Mouse (Mus musculus) mature B cell (primary cell): Measurements from ENCODE around the gene Lama2.

Experiments
- in situ Hi-C: fragments of 300-500 bp; cut with MboI; formaldehyde crosslinking; loops from 2 replicates; pipeline ENCODE4 v1.14.3; 2019

The Lama2 gene

DNA sequence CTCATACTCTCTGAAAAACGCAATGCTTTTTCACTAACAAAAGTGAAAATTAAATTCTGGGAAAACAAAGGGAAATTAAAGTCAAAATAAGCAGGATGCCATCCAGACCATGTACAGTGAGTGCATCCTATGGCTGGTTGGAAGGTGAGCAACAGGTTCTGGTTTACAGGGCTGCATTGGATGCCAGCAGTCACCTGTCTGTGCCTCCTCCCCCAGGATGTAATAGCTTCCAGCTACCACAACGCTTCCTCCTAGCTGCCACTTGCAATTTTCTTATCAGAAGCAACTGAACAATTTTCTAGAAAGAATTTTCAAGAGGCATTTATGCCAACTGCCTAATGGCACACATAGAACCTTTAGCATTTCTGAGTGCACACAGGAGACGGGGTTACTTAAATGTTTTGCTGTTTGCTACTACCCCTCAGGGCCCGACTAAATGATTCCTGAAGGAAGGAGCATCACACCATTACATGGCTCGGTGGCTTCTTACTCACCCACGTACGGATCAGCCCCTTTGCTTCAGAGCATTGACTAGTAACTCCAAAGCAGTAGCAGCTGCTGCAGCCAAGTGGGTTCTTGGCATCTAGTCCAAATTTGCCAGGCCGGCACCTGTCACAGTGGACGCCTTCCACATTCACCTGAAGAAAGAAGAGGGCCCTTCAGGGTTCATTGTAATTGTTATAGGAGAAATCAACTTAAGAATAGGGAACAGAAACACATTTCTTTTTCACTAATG lies 430.8 kb downstream of the Lama2 start:
- in situ Hi-C loops: no loop called here

GRCm38 (mm10) chr10:27184185-27184584 lies 435.4 kb downstream of the Lama2 start:
- in situ Hi-C loops: no loop called here

DNA sequence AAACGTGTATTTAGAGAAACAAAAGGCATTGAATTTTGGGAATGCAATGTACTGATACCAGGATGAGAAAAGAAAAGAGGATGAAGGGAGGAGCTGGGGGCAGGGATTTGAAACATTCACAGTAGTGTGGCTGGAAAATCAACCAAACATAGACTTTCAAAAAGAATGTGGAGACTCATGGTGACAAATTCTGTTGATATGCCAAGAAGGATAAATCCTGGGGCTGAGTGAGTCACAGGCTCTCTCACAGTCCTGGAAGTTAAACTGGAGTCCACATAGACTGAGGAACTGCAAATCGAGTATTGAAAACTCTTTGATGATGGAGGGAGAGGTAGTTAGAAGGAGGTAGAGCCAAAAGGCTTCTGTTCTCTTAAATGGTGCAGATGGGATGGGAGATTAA lies 445.3 kb downstream of the Lama2 start:
- in situ Hi-C loops: no loop called here

DNA sequence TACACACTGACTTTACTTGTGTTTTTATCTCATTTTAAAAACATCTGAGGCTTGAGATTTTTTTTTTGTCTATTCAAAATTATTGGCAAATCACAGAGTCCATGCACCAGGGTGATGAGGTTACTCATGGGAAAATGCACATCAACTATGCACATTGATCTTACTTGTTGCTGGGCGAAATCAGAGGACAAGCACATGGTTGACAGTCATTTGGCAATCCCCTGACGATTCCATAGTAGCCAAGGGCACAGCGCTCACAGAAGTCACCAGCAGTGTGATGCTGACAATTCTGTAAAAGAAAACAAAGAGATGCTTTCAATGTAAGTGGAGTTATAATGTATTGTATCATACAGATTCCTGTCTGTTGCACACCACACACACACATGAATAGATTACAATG lies 454.8 kb downstream of the Lama2 start:
- in situ Hi-C loops: no loop called here

- in situ Hi-C loops: no loop called here
Measured at GRCm38 (mm10) chr10:27162364-27162763, 457.2 kb downstream of the Lama2 start.

- in situ Hi-C loops: no loop called here
Measured at GRCm38 (mm10) chr10:27150220-27150619, 469.3 kb downstream of the Lama2 start.

DNA sequence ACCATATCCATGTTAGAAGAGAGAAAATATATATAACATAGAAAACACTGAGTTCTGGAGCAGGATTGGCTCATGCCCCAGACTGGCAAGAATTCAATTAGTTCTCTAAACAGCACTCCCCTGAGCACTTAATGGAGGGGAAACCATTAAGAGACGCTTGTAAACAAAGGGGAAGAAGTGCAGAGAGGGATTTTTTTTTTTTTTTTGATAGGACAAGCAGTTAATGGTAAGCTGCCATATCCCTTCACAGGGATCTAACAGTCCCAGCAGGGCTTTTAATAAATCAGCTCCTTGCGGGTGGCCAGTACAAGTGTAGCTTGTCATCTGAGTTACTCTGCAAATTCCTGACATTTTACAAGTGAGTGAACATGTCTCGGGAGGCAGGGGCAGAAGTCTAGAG lies 479.1 kb downstream of the Lama2 start:
- in situ Hi-C loops: no loop called here

DNA sequence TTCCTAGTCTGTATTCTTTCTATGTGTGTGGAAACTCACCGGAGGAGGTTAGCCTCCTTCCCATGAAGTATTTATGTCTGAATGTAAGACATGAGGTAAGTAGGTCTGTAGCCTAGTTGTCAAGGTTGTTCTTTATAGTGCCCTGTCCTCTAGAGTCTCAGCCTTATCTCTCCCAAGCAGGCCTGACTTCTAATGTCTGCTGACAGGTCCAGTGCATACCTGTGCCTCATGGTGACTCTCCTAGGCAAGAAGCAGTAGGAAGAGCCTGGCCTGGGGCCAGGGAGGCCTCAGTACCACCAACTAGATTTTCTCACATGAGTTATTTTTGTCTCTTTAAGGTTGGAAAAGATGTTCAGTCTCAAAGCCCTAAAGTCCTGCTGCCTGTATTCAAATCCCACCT lies 483.8 kb downstream of the Lama2 start:
- in situ Hi-C loops: no loop called here

DNA sequence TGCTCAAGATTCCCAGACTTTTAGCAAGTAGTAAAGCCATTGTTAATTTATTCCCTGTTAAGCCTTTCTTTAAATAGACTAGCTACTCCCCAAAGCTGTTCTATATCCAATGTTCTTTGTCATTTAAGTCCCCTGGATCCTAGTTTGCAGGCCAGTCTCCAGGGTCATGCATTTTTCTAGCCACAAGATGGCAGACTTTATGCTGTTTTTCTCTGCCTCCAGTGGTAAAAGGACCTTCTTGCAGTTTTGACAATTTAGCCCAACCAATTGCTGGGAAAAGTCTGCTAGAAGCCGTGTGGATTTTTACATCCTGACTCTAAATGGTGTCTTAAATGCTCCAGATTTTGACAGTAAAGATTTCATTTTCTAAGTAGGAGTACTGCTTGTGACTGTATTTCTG lies 486.4 kb downstream of the Lama2 start:
- in situ Hi-C loops: no loop called here

- in situ Hi-C loops: no loop called here
Measured at GRCm38 (mm10) chr10:27127454-27127853, 492.1 kb downstream of the Lama2 start.

- in situ Hi-C loops: no loop called here
Measured at GRCm38 (mm10) chr10:27123763-27124162, 495.8 kb downstream of the Lama2 start.

- in situ Hi-C loops: no loop called here
Measured at GRCm38 (mm10) chr10:27117815-27118214, 501.7 kb downstream of the Lama2 start.

DNA sequence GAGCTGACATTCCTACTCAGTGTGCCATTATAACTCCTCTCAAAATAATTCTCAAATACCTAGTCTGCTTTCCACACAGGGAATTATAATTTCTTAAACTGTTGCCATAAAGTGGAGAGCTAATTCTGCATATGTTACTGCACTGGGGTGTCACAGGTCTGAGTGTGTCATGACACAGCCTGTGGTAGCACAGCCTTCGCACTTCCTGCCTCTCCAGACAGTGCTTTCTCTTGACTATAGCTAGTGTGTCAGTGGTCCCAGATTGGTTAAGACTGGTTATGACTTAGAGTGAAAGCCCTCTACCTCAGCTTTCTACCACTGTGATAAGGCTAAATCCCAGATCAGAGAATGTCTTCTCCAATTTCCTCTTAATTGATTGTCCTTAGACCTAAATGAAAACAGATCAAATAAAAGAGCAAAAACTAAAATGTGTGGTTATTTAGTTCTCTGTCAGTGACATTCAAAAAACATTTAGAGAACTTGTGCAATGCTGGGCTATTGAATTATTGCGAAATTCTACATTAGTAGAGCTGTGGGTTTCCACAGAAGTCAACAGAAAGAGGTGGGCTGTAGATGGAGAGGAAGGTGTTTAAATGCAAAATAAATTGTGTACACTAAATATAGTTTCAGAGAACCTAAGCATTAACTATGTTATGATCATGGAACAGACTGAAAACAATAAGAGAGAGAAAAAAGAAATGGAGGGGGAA lies 502.5 kb downstream of the Lama2 start:
- in situ Hi-C loops: no loop called here

- in situ Hi-C loops: no loop called here
Measured at GRCm38 (mm10) chr10:27114131-27114530, 505.4 kb downstream of the Lama2 start.

- in situ Hi-C loops: no loop called here
Measured at GRCm38 (mm10) chr10:27103811-27104210, 515.7 kb downstream of the Lama2 start.

DNA sequence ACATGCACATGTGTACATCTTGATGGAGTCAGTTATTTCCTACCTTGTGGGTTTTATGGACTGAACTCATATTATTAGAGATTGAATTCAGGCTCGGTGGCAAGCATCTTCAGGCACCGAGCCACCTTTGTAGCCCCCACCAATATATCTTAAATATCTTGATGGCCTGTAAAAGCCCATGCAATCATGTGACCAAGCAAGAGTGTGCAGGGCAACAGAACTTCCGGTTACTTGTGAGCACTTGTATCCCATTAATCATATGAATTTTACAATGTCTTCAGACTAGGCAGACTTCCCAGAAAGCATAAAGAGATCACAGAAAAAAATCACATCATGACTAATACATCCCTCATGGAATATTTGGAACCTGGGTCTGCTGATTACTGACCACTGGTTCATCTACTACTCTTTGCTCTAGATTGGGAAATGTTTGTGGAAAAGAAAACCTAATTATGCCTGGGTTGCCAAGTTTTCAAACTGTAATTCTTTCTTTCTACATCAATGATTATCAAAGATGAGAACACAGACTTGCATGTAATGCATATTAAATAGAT lies 517.7 kb downstream of the Lama2 start:
- in situ Hi-C loops: no loop called here

DNA sequence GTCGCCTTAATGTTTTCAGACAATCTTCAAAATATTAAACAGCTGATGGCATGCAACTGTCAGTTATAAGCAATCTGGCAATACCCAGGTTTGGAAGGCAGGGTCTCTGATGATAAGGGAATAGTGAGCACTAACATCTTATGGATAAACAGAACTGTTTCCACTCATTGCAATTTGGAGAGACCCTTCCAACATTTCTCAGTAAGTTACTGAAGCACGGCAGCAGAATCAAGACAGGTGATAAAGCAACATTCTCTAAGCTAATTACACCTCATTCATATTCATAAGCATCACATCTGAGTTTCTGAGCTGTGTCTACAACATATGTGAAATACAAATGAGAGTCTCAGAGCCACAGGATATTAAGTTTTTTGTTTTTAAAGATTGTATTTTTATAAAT lies 542.4 kb downstream of the Lama2 start:
- in situ Hi-C loops: no loop called here

- in situ Hi-C loops: no loop called here
Measured at GRCm38 (mm10) chr10:27068794-27069435, 550.6 kb downstream of the Lama2 start.

GRCm38 (mm10) chr10:27063671-27064070 lies 555.9 kb downstream of the Lama2 start:
- in situ Hi-C loops: no loop called here

GRCm38 (mm10) chr10:27054488-27054887 lies 565.1 kb downstream of the Lama2 start:
- in situ Hi-C loops: no loop called here

- in situ Hi-C loops: no loop called here
Measured at GRCm38 (mm10) chr10:27047196-27047595, 572.4 kb downstream of the Lama2 start.

DNA sequence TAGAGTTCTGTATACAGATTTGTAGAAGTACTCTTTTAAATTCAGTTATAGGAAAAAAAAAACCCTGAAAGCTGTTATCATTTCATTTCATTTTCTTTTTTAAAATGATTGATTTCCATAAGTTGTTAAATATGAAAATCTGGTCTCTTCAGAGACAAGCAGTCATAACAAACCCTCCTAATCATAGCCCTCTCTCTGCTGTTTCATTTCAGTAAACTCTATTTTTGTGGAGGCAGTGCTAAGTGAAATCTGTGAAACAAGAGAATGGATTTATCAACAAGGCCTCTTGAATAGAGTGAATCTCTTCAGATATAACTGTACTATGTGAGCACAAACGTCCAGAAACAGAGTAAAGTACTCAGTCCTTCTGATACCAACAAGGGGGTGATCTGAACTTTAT lies 577.7 kb downstream of the Lama2 start:
- in situ Hi-C loops: no loop called here

GRCm38 (mm10) chr10:27022707-27023106 lies 596.9 kb downstream of the Lama2 start:
- in situ Hi-C loops: no loop called here
